ENCODE assay signal across 13 mouse cellular contexts in the genomic region with DNA sequence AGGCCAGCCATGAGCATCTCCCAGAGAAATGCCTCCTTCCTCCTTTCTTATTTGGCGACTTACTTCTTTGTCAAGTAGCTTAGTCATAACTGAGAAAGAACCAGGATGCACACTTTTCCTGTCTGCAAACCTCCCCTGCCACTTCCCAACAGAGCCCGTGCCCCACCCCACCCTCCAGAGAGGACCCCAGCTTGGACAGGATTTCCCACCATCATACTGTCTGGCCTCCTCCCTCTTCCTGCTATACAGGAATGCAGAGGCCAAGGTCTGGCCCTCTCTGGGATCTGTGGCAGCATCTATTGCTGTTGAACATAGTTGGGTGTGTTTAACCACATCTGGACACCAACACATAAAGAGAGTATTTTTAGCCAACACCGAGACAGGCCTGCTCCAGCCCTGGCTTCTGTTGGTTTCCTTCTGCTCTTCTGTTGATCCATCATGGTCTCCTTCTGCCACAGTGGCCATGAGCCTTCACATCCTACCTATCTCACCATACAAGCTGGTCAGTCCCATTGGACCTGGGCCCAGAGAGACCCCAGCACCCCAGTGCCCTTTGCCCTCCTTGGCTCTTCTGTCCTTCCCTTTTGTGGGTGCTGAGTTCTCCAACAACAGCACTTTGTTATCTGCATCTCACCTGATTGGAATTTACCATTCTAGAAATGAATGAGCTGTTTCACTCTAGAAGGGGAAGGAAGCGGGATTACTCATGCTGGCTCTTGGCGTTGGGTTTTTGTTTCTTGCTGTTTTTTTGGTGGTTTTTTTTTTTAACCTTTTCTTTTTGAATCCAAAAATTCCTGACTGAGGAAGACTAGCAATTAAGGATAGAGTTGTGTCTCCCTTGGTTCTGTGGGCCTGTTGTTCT. TPM values are rescaled to one million over a fixed set of nuclear protein-coding genes. Genes with fewer than 3 reads are reported as not detected.
DNase-seq lines count a peak whose midpoint lies in the region; ATAC-seq and TF ChIP-seq lines count a peak whose summit lies in the region.
"Had no signal": no experiment of that assay in that cellular context is flagged by ENCODE, and none has a peak within 500 bp of the region (broad histone marks: within the 10 kb centered on the region; RNA-seq: fewer than 3 reads in every experiment).

No protein-coding gene starts in this region.

- in situ Hi-C loops in CH12.LX (cut with MboI; ENCODE audit: low pct_ligation_motif_present, low pct_unique_long_range_greater_than_20kb, low sequenced_read_pairs), result no loop called here

- TF ChIP-seq CTCF in CH12.LX (conservative IDR thresholded peaks at IDR 0.05 in 1 of 2, IDR thresholded peaks at IDR 0.05 in 1 of 2; ENCODE audit: low read depth in 2 of 2, low read length in 2 of 2), result no peak

- no peaks in the 10 kb centered on the region for H3K9me3 ChIP-seq in kidney, embryonic 14.5 days (ENCODE audit: control insufficient read depth, low read length)
- peaks cover 3% of the 10 kb centered on the region for H3K9me3 ChIP-seq in CH12.LX (replicated peaks; ENCODE audit: low read length)
- H3K9me3 ChIP-seq in heart, embryonic 14.5 days (ENCODE audit: control insufficient read depth, low read length), result no peaks in the 10 kb centered on the region
- no peaks in the 10 kb centered on the region for H3K9me3 ChIP-seq in midbrain, embryonic 11.5 days (ENCODE audit: control insufficient read depth, low read length)
- H3K9me3 ChIP-seq: forebrain, embryonic 13.5 days; G1E; neural tube, embryonic 13.5 days had no signal

- ATAC-seq in kidney, embryonic 14.5 days (ENCODE audit: low FRiP score, low TSS enrichment), result no peak
- 0 out of 2 replicates have a peak, but pooled peaks have one; percentile 28 for ATAC-seq in heart, embryonic 14.5 days (ENCODE audit: insufficient number of reproducible peaks, insufficient read depth, low FRiP score, low read depth)
- ATAC-seq in midbrain, embryonic 11.5 days (ENCODE audit: low FRiP score), result no peak
- ATAC-seq: forebrain, embryonic 13.5 days had no signal

- WGBS in kidney, embryonic 14.5 days, result 86% methylated on average over 5 of the region's 5 CpGs
- 60% methylated on average over 5 of the region's 5 CpGs for WGBS in heart, embryonic 14.5 days
- 85% methylated on average over 5 of the region's 5 CpGs for WGBS in midbrain, embryonic 11.5 days

- no peaks in the 10 kb centered on the region for H3K79me2 ChIP-seq in CH12.LX (replicated peaks; ENCODE audit: control insufficient read depth, extremely low read depth, insufficient read depth, poor library complexity, severe bottlenecking)

- no peak overlapping the region for H3K9ac ChIP-seq in kidney, embryonic 14.5 days (ENCODE audit: low read depth, low read length)
- H3K9ac ChIP-seq in CH12.LX (ENCODE audit: insufficient read depth, low read depth), result no peak overlapping the region
- H3K9ac ChIP-seq in heart, embryonic 14.5 days (ENCODE audit: low read length), result no peak overlapping the region
- H3K9ac ChIP-seq in midbrain, embryonic 11.5 days (ENCODE audit: low read length), result no peak overlapping the region
- H3K9ac ChIP-seq: forebrain, embryonic 13.5 days; neural tube, embryonic 13.5 days had no signal

- H3K36me3 ChIP-seq in kidney, embryonic 14.5 days (ENCODE audit: control insufficient read depth, insufficient read depth, low read length), result peaks cover 8% of the 10 kb centered on the region; the same call in 1 of the 2 replicates
- no peaks in the 10 kb centered on the region for H3K36me3 ChIP-seq in CH12.LX (replicated peaks in 1 of 2; ENCODE audit: control insufficient read depth in 1 of 2, insufficient read depth in 1 of 2, low read length in 1 of 2)
- peaks cover 21% of the 10 kb centered on the region for H3K36me3 ChIP-seq in heart, embryonic 14.5 days (ENCODE audit: control insufficient read depth, insufficient read depth, low read length)
- no peaks in the 10 kb centered on the region for H3K36me3 ChIP-seq in midbrain, embryonic 11.5 days (ENCODE audit: control insufficient read depth, insufficient read depth, low read length)
- H3K36me3 ChIP-seq: G1E; neural tube, embryonic 13.5 days had no signal

- H3K27me3 ChIP-seq in kidney, embryonic 14.5 days (ENCODE audit: control insufficient read depth, insufficient read depth, low read length), result no peaks in the 10 kb centered on the region
- peaks cover 4% of the 10 kb centered on the region for H3K27me3 ChIP-seq in CH12.LX (replicated peaks)
- no peaks in the 10 kb centered on the region for H3K27me3 ChIP-seq in heart, embryonic 14.5 days (ENCODE audit: control insufficient read depth, insufficient read depth, low read length)
- H3K27me3 ChIP-seq in midbrain, embryonic 11.5 days (ENCODE audit: control insufficient read depth, insufficient read depth, low read length), result no peaks in the 10 kb centered on the region
- H3K27me3 ChIP-seq: forebrain, embryonic 13.5 days; neural tube, embryonic 13.5 days had no signal

- peak overlapping the region; percentile 47; the same call in 1 of the 2 replicates for H3K27ac ChIP-seq in kidney, embryonic 14.5 days (ENCODE audit: low read depth, low read length)
- no peak overlapping the region for H3K27ac ChIP-seq in CH12.LX (ENCODE audit: insufficient read depth, low read depth)
- peak overlapping the region; percentile 52 to 60; a peak in 3 of 4 replicates for H3K27ac ChIP-seq in heart, embryonic 14.5 days (replicated peaks in 1 of 2; ENCODE audit: control insufficient read depth in 1 of 2, insufficient read depth in 1 of 2, low read depth in 2 of 2, low read length in 2 of 2)
- no peak overlapping the region for H3K27ac ChIP-seq in midbrain, embryonic 11.5 days (ENCODE audit: low read depth, low read length)
- H3K27ac ChIP-seq: forebrain, embryonic 13.5 days; neural tube, embryonic 13.5 days had no signal

- TF ChIP-seq POLR2A in CH12.LX (IDR thresholded peaks at IDR 0.05; ENCODE audit: low read depth, low read length), result no peak

- TF ChIP-seq EP300 in CH12.LX (IDR thresholded peaks at IDR 0.05; ENCODE audit: low read length), result peak; percentile 91

- no peak for TF ChIP-seq RAD21 in CH12.LX (IDR thresholded peaks at IDR 0.05; ENCODE audit: low read depth, low read length)

- H3K4me1 ChIP-seq in kidney, embryonic 14.5 days (ENCODE audit: control insufficient read depth, insufficient read depth, low read length), result peaks cover 27% of the 10 kb centered on the region
- peaks cover 9 to 24% of the 10 kb centered on the region in 2 experiments for H3K4me1 ChIP-seq in CH12.LX (ENCODE audit: control insufficient read depth in 1 of 2, insufficient read depth in 2 of 2)
- H3K4me1 ChIP-seq in heart, embryonic 14.5 days (ENCODE audit: control insufficient read depth in 2 of 2, insufficient read depth in 2 of 2, low read length in 2 of 2), result peaks cover 36 to 76% of the 10 kb centered on the region in 2 experiments
- H3K4me1 ChIP-seq in midbrain, embryonic 11.5 days (ENCODE audit: control insufficient read depth, insufficient read depth, low read length), result no peaks in the 10 kb centered on the region
- H3K4me1 ChIP-seq: forebrain, embryonic 13.5 days had no signal

- no peak for DNase-seq in kidney, adult 8-10 months
- peak; percentile 62 for DNase-seq in CH12.LX (ENCODE audit: extremely low read depth)
- DNase-seq in lung, postnatal 10 days, result peak; percentile 58
- DNase-seq in frontal cortex, postnatal 10 days (ENCODE audit: low spot score in 2 of 2), result no peak
- no peak for DNase-seq in midbrain, embryonic 11.5 days (ENCODE audit: low spot score, missing footprints)
- DNase-seq: cerebellum, adult 11 months; gastrocnemius, postnatal 36 days; right cerebral cortex, postnatal 25 days had no signal

- H3K4me3 ChIP-seq in kidney, embryonic 14.5 days (ENCODE audit: low read length), result no peak overlapping the region
- no peak overlapping the region for H3K4me3 ChIP-seq in CH12.LX (replicated peaks in 1 of 3; ENCODE audit: low read depth in 2 of 3, low read length in 2 of 3, poor library complexity in 1 of 3)
- no peak overlapping the region for H3K4me3 ChIP-seq in heart, embryonic 14.5 days (ENCODE audit: control insufficient read depth in 1 of 2, insufficient read depth in 1 of 2, low read depth in 1 of 2, low read length in 2 of 2)
- H3K4me3 ChIP-seq in midbrain, embryonic 11.5 days (ENCODE audit: low read depth, low read length), result no peak overlapping the region
- H3K4me3 ChIP-seq: forebrain, embryonic 13.5 days; neural tube, embryonic 13.5 days had no signal

- dilution Hi-C loops in CH12.LX (cut with MboI; ENCODE audit: extremely low pct_ligation_motif_present, extremely low pct_unique_long_range_greater_than_20kb, low sequenced_read_pairs), result no loop called here

- no peak overlapping the region for H3K4me2 ChIP-seq in kidney, embryonic 14.5 days (replicated peaks; ENCODE audit: low read depth, low read length)
- no peak overlapping the region for H3K4me2 ChIP-seq in CH12.LX (ENCODE audit: insufficient read depth, low read depth, poor library complexity, severe bottlenecking)
- no peak overlapping the region for H3K4me2 ChIP-seq in heart, embryonic 14.5 days (ENCODE audit: low read length)
- H3K4me2 ChIP-seq in midbrain, embryonic 11.5 days, result no peak overlapping the region
- H3K4me2 ChIP-seq: forebrain, embryonic 13.5 days; neural tube, embryonic 13.5 days had no signal

TF ChIP-seq in CH12.LX, 34 proteins besides CTCF, POLR2A, EP300 and RAD21 (continues in another document):
- peak; percentile 90 for TF ChIP-seq BHLHE40 (IDR thresholded peaks at IDR 0.05; ENCODE audit: low read depth, low read length)
- TF ChIP-seq ETS1 (conservative IDR thresholded peaks at IDR 0.05; ENCODE audit: low read depth, low read length), result peak; percentile 77
- TF ChIP-seq MAFK (IDR thresholded peaks at IDR 0.05; ENCODE audit: insufficient replicate concordance, low read length), result 0 out of 2 replicates have a peak, but pooled peaks have one; percentile 31
- TF ChIP-seq CHD2 (IDR thresholded peaks at IDR 0.05; ENCODE audit: low read length), result peak; percentile 14; the same call in 1 of the 2 replicates
- TF ChIP-seq USF1 (IDR thresholded peaks at IDR 0.05; ENCODE audit: low read depth, low read length), result no peak
- 0 out of 2 replicates have a peak, but pooled peaks have one; percentile 11 for TF ChIP-seq TCF12 (IDR thresholded peaks at IDR 0.05; ENCODE audit: low read depth, low read length)

RNA-seq across cellular contexts. Expression of gene Col4a1, which starts 10.3 kb away (rescaled TPM):
- polyA plus RNA-seq in kidney, embryonic 14.5 days (2014; fragmentation: Nextera tagmentation; extraction: Ambion mirVana), result 169 and 322 TPM in 2 replicates
- 0.04 TPM in 1 of 2 replicates, not detected in the other for total RNA-seq in CH12.LX (2012; rRNA removed)
- 0.13 and 0.36 TPM in 2 replicates for total RNA-seq in CH12.LX (2014; rRNA removed)
- 0.27 TPM in 1 of 2 replicates, not detected in the other for polyA plus RNA-seq in CH12.LX (2012; ENCODE audit: insufficient read length, low read depth)
- 250 and 253 TPM in 2 replicates for polyA plus RNA-seq in heart, embryonic 14.5 days (2014; fragmentation: Nextera tagmentation; extraction: Ambion mirVana)
- 105 and 115 TPM in 2 replicates for polyA plus RNA-seq in midbrain, embryonic 11.5 days (2014; fragmentation: Nextera tagmentation; extraction: Ambion mirVana)
- polyA plus RNA-seq: G1E had no signal

RNA-seq across cellular contexts. Expression of gene Col4a2, which starts 10.3 kb away (rescaled TPM):
- polyA plus RNA-seq in kidney, embryonic 14.5 days (2014; fragmentation: Nextera tagmentation; extraction: Ambion mirVana), result 45.1 and 82.2 TPM in 2 replicates
- total RNA-seq in CH12.LX (2012; rRNA removed) (0.04 TPM in 2 replicates), CH12.LX (2014; rRNA removed) (not detected in 2 replicates)
- 0.07 and 0.11 TPM in 2 replicates for polyA plus RNA-seq in CH12.LX (2012; ENCODE audit: insufficient read length, low read depth)
- 77.7 and 80.3 TPM in 2 replicates for polyA plus RNA-seq in heart, embryonic 14.5 days (2014; fragmentation: Nextera tagmentation; extraction: Ambion mirVana)
- polyA plus RNA-seq in midbrain, embryonic 11.5 days (2014; fragmentation: Nextera tagmentation; extraction: Ambion mirVana), result 28.5 and 34.1 TPM in 2 replicates
- polyA plus RNA-seq: G1E had no signal

Comparison
In these comparisons a context has a peak if more than half of its experiments do, and no peak if none do; other contexts are left out.
1. H3K27ac ChIP-seq: peak in kidney, embryonic 14.5 days (single experiment) and heart, embryonic 14.5 days (2 of 2); none in CH12.LX (single experiment) and midbrain, embryonic 11.5 days (single experiment).
2. DNase-seq: peak in CH12.LX (single experiment) and lung, postnatal 10 days (single experiment); none in kidney, adult 8-10 months (0 of 2), frontal cortex, postnatal 10 days (0 of 2) and midbrain, embryonic 11.5 days (single experiment).
3. RNA of gene Col4a1, which starts 10.3 kb away (polyA plus RNA-seq): 169 to 322 TPM in kidney, embryonic 14.5 days, 250 to 253 TPM in heart, embryonic 14.5 days and 105 to 115 TPM in midbrain, embryonic 11.5 days; 0.27 TPM in CH12.LX; every median in the first group is over 10 times any median in the second.
4. RNA of gene Col4a2, which starts 10.3 kb away (polyA plus RNA-seq): 45.1 to 82.2 TPM in kidney, embryonic 14.5 days, 77.7 to 80.3 TPM in heart, embryonic 14.5 days and 28.5 to 34.1 TPM in midbrain, embryonic 11.5 days; 0.07 to 0.11 TPM in CH12.LX; every median in the first group is over 10 times any median in the second.